In genomic region chr14:72175751-72176150, GRCm38 (mm10) we compare ENCODE assay signal across 11 mouse cellular contexts.
"Had no signal": no experiment of that assay in that cellular context is flagged by ENCODE, and none has a peak within 500 bp of the region (broad histone marks: within the 10 kb centered on the region; RNA-seq: fewer than 3 reads in every experiment).

No protein-coding gene starts in this region.

- DNase-seq: gastrocnemius, postnatal 14 days; gastrocnemius, postnatal 36 days; heart, adult 2 months; heart, postnatal 14 days; heart, postnatal 36 days; kidney, adult 11 months; kidney, adult 2 months; kidney, adult 9 months; kidney, postnatal 14 days; kidney, postnatal 36 days; left cerebral cortex, postnatal 4 days had no signal
